Mouse (Mus musculus) embryo, embryonic 11 days (tissue): ENCODE data around the gene Gm9999.

ENCODE experiments used
- DNase-seq: peaks from one replicate; pipeline ENCODE4 v3.0.0-alpha.2; 2015

The Gm9999 gene

DNA sequence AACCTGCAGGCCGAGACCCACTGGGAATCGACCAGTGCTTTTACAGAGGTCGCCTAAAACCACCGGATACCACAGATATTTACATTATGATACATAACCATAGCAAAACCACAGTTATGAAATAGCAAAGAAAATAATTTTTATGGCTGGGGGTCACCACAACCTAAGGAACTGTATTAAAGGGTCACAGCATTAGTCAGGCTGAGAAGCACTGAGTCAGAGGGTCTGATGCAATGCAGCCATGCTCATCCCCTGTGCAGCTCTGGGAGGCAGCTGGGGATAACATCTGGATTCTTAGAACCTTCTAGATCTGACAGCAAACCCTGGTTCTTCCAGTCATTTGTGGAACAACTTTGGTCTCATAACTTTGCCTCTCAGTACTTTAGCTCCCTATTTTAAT is 48.0 kb downstream of the Gm9999 start:
- no peak for DNase-seq

GRCm38 (mm10) chr7:47034785-47035384 is 51.5 kb downstream of the Gm9999 start:
- no peak for DNase-seq

DNA sequence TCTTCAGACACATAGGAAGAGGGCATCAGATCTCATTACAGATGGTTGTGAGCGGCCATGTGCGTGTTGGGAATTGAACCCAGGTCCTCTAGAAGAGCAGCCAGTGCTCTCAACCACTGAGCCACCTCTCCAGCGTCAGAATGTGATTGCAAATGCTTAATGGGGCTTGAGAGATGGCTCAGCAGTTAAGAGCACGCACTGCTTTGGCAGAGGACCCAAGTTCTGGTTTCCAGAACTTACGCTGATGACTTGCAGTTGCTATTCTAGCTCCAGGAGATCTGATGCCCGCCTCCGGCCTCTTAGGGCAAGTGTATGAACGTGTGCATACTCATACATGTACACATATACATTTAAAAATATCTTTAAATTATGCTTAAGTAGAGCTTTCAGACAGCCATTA is 52.0 kb downstream of the Gm9999 start:
- no peak for DNase-seq
